Comparison of ENCODE assay signal across 9 mouse cellular contexts in the genomic region with DNA sequence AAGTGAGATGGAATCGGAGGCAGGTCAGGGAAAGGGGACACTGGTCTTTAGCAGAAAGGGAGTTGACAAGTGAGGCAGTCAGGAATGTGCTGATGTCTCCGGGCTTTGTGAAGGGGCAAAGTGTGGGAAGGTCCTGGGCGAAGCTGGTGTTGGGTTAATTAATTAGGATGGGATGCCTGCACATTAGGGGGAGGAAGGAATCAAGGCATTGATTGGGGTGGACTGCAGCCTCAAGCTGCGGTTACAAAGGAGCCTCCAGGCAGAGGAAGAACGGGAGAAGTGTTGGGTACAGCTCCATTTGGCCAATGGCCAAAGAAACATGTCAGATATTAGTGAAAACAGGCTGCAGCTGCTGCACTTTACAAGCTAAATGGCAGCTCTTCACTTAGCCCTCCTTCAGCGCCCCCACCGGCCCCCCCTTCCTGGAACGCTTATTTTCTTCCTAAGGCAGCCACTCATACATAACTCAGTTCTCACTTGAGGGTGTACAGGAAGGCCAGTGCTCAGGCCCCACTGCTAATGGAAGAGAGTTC. TPM values are rescaled to one million over a fixed set of nuclear protein-coding genes. Genes with fewer than 3 reads are reported as not detected.
DNase-seq lines count a peak whose midpoint lies in the region; ATAC-seq and TF ChIP-seq lines count a peak whose summit lies in the region.
"Had no signal": no experiment of that assay in that cellular context is flagged by ENCODE, and none has a peak within 500 bp of the region (broad histone marks: within the 10 kb centered on the region; RNA-seq: fewer than 3 reads in every experiment).

No protein-coding gene starts in this region.

- no peak overlapping the region for H3K9ac ChIP-seq in forebrain, embryonic 14.5 days (ENCODE audit: low read length)
- H3K9ac ChIP-seq in lung, postnatal 0 days (replicated peaks; ENCODE audit: low read depth) = no peak overlapping the region

- 4% methylated on average over 8 of the region's 8 CpGs for WGBS in forebrain, embryonic 14.5 days
- WGBS in lung, postnatal 0 days = 14% methylated on average over 8 of the region's 8 CpGs

- no peaks in the 10 kb centered on the region for H3K27me3 ChIP-seq in forebrain, embryonic 14.5 days (replicated peaks; ENCODE audit: control insufficient read depth, insufficient read depth, low read length)
- H3K27me3 ChIP-seq in lung, postnatal 0 days (replicated peaks; ENCODE audit: insufficient read depth, low read length) = no peaks in the 10 kb centered on the region

- TF ChIP-seq CTCF in lung, postnatal 0 days (IDR thresholded peaks at IDR 0.05) = no peak

- H3K9me3 ChIP-seq in forebrain, embryonic 14.5 days (replicated peaks; ENCODE audit: control insufficient read depth, low read length) = no peaks in the 10 kb centered on the region
- H3K9me3 ChIP-seq in lung, postnatal 0 days (ENCODE audit: low read length) = no peaks in the 10 kb centered on the region

- no peak overlapping the region for H3K4me2 ChIP-seq in forebrain, embryonic 14.5 days (ENCODE audit: low read length)
- H3K4me2 ChIP-seq in lung, postnatal 0 days (replicated peaks; ENCODE audit: low read depth, low read length) = no peak overlapping the region

- H3K4me1 ChIP-seq in forebrain, embryonic 14.5 days (ENCODE audit: control insufficient read depth, insufficient read depth, low read length) = peaks cover 7% of the 10 kb centered on the region; the same call in 1 of the 2 replicates
- H3K4me1 ChIP-seq in lung, postnatal 0 days (ENCODE audit: insufficient read depth, low read depth, low read length) = peaks cover 5% of the 10 kb centered on the region; the same call in 1 of the 2 replicates

- TF ChIP-seq EP300 in lung, postnatal 0 days (IDR thresholded peaks at IDR 0.05) = peak; percentile 6; the same call in 1 of the 2 replicates

- DNase-seq in kidney, adult 11 months = peak; percentile 18
- DNase-seq in kidney, adult 18-20 months = no peak
- peak; percentile 81 for DNase-seq in forebrain, embryonic 14.5 days (ENCODE audit: low spot score)
- DNase-seq in heart, postnatal 4 days = peak; percentile 65
- DNase-seq in lung, postnatal 0 days (ENCODE audit: low spot score) = peak; percentile 84
- no peak for DNase-seq in cerebellum, postnatal 14 days
- no peak for DNase-seq in layer of hippocampus, adult 18-20 months (ENCODE audit: low spot score in 2 of 2)
- DNase-seq in gastrocnemius, postnatal 4 days (ENCODE audit: low spot score in 2 of 2) = no peak

- ATAC-seq in forebrain, embryonic 14.5 days = peak; percentile 88
- peak; percentile 92 for ATAC-seq in lung, postnatal 0 days

- H3K36me3 ChIP-seq in forebrain, embryonic 14.5 days (ENCODE audit: control insufficient read depth, insufficient read depth, low read length) = no peaks in the 10 kb centered on the region
- no peaks in the 10 kb centered on the region for H3K36me3 ChIP-seq in lung, postnatal 0 days (ENCODE audit: insufficient read depth, low read length)

- no peak overlapping the region for H3K27ac ChIP-seq in forebrain, embryonic 14.5 days (ENCODE audit: low read depth, low read length)
- H3K27ac ChIP-seq in lung, postnatal 0 days (ENCODE audit: low read length) = 0 out of 2 replicates have a peak overlapping the region, but pooled peaks have one; percentile 43

- no peak overlapping the region for H3K4me3 ChIP-seq in forebrain, embryonic 14.5 days (ENCODE audit: low read depth, low read length)
- no peak overlapping the region for H3K4me3 ChIP-seq in lung, postnatal 0 days (ENCODE audit: low read depth, low read length)
- H3K4me3 ChIP-seq: erythroblast, embryonic 14.5 days had no signal

RNA-seq across cellular contexts. Expression of a gene that starts 48.5 kb away (rescaled TPM):
- polyA plus RNA-seq in forebrain, embryonic 14.5 days (2014; fragmentation: Nextera tagmentation; extraction: Ambion mirVana) = 0.32 and 0.57 TPM in 2 replicates
- 10 to 100 TPM; 38.6 to 44.5 TPM for total RNA-seq in heart, postnatal 4 days (2021)
- 697 and 750 TPM in 2 replicates for polyA plus RNA-seq in lung, postnatal 0 days (2015; fragmentation: Nextera tagmentation; extraction: Ambion mirVana)
- not detected for total RNA-seq in layer of hippocampus, adult 18-20 months (2021)
- under 1 TPM; 0.20 to 0.29 TPM for total RNA-seq in gastrocnemius, postnatal 4 days (2021)
- polyA plus RNA-seq: erythroblast, embryonic 14.5 days had no signal

Comparison
In these comparisons a context has a peak if more than half of its experiments do, and no peak if none do; other contexts are left out.
1. DNase-seq: peak in kidney, adult 11 months (single experiment), forebrain, embryonic 14.5 days (single experiment), heart, postnatal 4 days (single experiment) and lung, postnatal 0 days (single experiment); none in kidney, adult 18-20 months (single experiment), cerebellum, postnatal 14 days (0 of 2), layer of hippocampus, adult 18-20 months (0 of 2) and gastrocnemius, postnatal 4 days (0 of 2).
2. RNA of a gene that starts 48.5 kb away (total RNA-seq): 38.6 to 44.5 TPM in heart, postnatal 4 days; 0.20 to 0.29 TPM in gastrocnemius, postnatal 4 days and not detected in layer of hippocampus, adult 18-20 months; every median in the first group is over 10 times any median in the second.